Mouse (Mus musculus): ENCODE data around the gene Ktn1. TPM values are rescaled to one million over a fixed set of nuclear protein-coding genes. Genes with fewer than 3 reads are reported as not detected.

Gene Ktn1
- total and polyA plus RNA-seq, 2 experiments from 2014 or later: 55.3 to 79.9 TPM

- no peak for TF ChIP-seq CTCF (IDR thresholded peaks at IDR 0.05; ENCODE audit: low read depth)
- Histone ChIP-seq H3K4me3 (ENCODE audit: low read depth, low read length) (no peak overlapping the region), H3K9me3 (ENCODE audit: low read length) (no peaks in the 10 kb centered on the region), H3K27ac (ENCODE audit: low read depth, low read length) (no peak overlapping the region), H3K27me3 (ENCODE audit: insufficient read depth, low read length) (no peaks in the 10 kb centered on the region), H3K36me3 (ENCODE audit: insufficient read depth) (peaks cover 13% of the 10 kb centered on the region), H3K4me1 (ENCODE audit: insufficient read depth) (no peaks in the 10 kb centered on the region), H3K4me2 (ENCODE audit: low read depth) (no peak overlapping the region), H3K9ac (no peak overlapping the region)
- no peak for DNase-seq
- no peak for ATAC-seq
- WGBS: 24% methylated on average over 3 of the region's 3 CpGs
Observed at GRCm38 (mm10) chr14:47715771-47716170, 67.5 kb downstream of the Ktn1 start.

- Histone ChIP-seq H3K27me3 (ENCODE audit: insufficient read depth, low read length) (no peaks in the 10 kb centered on the region), H3K4me2 (ENCODE audit: low read depth) (no peak overlapping the region), H3K4me1 (ENCODE audit: insufficient read depth) (no peaks in the 10 kb centered on the region), H3K4me3 (ENCODE audit: low read depth, low read length) (no peak overlapping the region), H3K9ac (no peak overlapping the region), H3K9me3 (ENCODE audit: low read length) (no peaks in the 10 kb centered on the region), H3K36me3 (ENCODE audit: insufficient read depth) (peaks cover 8% of the 10 kb centered on the region), H3K27ac (ENCODE audit: low read depth, low read length) (no peak overlapping the region)
- TF ChIP-seq CTCF (IDR thresholded peaks at IDR 0.05; ENCODE audit: low read depth): no peak
- peak; percentile 34; the same call in 1 of the 2 replicates for ATAC-seq
- 50% methylated on average over 14 of the region's 14 CpGs for whole genome bisulfite sequencing
- DNase-seq: peak; percentile 29
Observed at GRCm38 (mm10) chr14:47717916-47718606, 69.8 kb downstream of the Ktn1 start.

- no peak for TF ChIP-seq CTCF (IDR thresholded peaks at IDR 0.05; ENCODE audit: low read depth)
- peaks cover 18% of the 10 kb centered on the region for H3K36me3 ChIP-seq (ENCODE audit: insufficient read depth)
- no peaks in the 10 kb centered on the region for H3K9me3 ChIP-seq (ENCODE audit: low read length)
- no peak overlapping the region for H3K9ac ChIP-seq
- H3K27me3 ChIP-seq (ENCODE audit: insufficient read depth, low read length): no peaks in the 10 kb centered on the region
- H3K4me3 ChIP-seq (ENCODE audit: low read depth, low read length): no peak overlapping the region
- H3K4me2 ChIP-seq (ENCODE audit: low read depth): no peak overlapping the region
- no peak overlapping the region for H3K27ac ChIP-seq (ENCODE audit: low read depth, low read length)
- ATAC-seq (no peak), DNase-seq (no peak)
- 90% methylated on average over 4 of the region's 4 CpGs for WGBS
- H3K4me1 ChIP-seq (ENCODE audit: insufficient read depth): no peaks in the 10 kb centered on the region
Observed at GRCm38 (mm10) chr14:47720023-47720422, 71.8 kb downstream of the Ktn1 start.

- H3K36me3 ChIP-seq (ENCODE audit: insufficient read depth): peaks cover 43% of the 10 kb centered on the region
- DNase-seq: no peak
- H3K4me2 ChIP-seq (ENCODE audit: low read depth): no peak overlapping the region
- no peaks in the 10 kb centered on the region for H3K4me1 ChIP-seq (ENCODE audit: insufficient read depth)
- H3K9ac ChIP-seq: no peak overlapping the region
- H3K9me3 ChIP-seq (ENCODE audit: low read length): no peaks in the 10 kb centered on the region
- no peak for ATAC-seq
- no peak for TF ChIP-seq CTCF (IDR thresholded peaks at IDR 0.05; ENCODE audit: low read depth)
- no peaks in the 10 kb centered on the region for H3K27me3 ChIP-seq (ENCODE audit: insufficient read depth, low read length)
- H3K4me3 ChIP-seq (ENCODE audit: low read depth, low read length): no peak overlapping the region
- no peak overlapping the region for H3K27ac ChIP-seq (ENCODE audit: low read depth, low read length)
Observed at GRCm38 (mm10) chr14:47723035-47723434, 74.8 kb downstream of the Ktn1 start.

- H3K4me2 ChIP-seq (ENCODE audit: low read depth): no peak overlapping the region
- 100% methylated on average over 1 of the region's 1 CpGs for WGBS
- ATAC-seq (no peak), DNase-seq (no peak)
- no peak overlapping the region for H3K27ac ChIP-seq (ENCODE audit: low read depth, low read length)
- H3K27me3 ChIP-seq (ENCODE audit: insufficient read depth, low read length): no peaks in the 10 kb centered on the region
- peaks cover 75% of the 10 kb centered on the region for H3K36me3 ChIP-seq (ENCODE audit: insufficient read depth)
- H3K9me3 ChIP-seq (ENCODE audit: low read length): no peaks in the 10 kb centered on the region
- no peaks in the 10 kb centered on the region for H3K4me1 ChIP-seq (ENCODE audit: insufficient read depth)
- no peak overlapping the region for H3K4me3 ChIP-seq (ENCODE audit: low read depth, low read length)
- no peak overlapping the region for H3K9ac ChIP-seq
- no peak for TF ChIP-seq CTCF (IDR thresholded peaks at IDR 0.05; ENCODE audit: low read depth)
Observed at GRCm38 (mm10) chr14:47728594-47728993, 80.3 kb downstream of the Ktn1 start.

- ATAC-seq (no peak), DNase-seq (no peak)
- Histone ChIP-seq H3K4me2 (ENCODE audit: low read depth) (no peak overlapping the region), H3K27ac (ENCODE audit: low read depth, low read length) (no peak overlapping the region), H3K9ac (no peak overlapping the region), H3K27me3 (ENCODE audit: insufficient read depth, low read length) (no peaks in the 10 kb centered on the region), H3K9me3 (ENCODE audit: low read length) (no peaks in the 10 kb centered on the region), H3K4me1 (ENCODE audit: insufficient read depth) (no peaks in the 10 kb centered on the region), H3K4me3 (ENCODE audit: low read depth, low read length) (no peak overlapping the region), H3K36me3 (ENCODE audit: insufficient read depth) (peaks cover 39% of the 10 kb centered on the region)
- 89% methylated on average over 12 of the region's 12 CpGs for WGBS
- no peak for TF ChIP-seq CTCF (IDR thresholded peaks at IDR 0.05; ENCODE audit: low read depth)
Observed at GRCm38 (mm10) chr14:47735354-47735753, 87.1 kb downstream of the Ktn1 start.

GRCm38 (mm10) chr14:47736471-47736870 is 88.2 kb downstream of the Ktn1 start:
- peaks cover 31% of the 10 kb centered on the region for H3K36me3 ChIP-seq (ENCODE audit: insufficient read depth)
- 53% methylated on average over 8 of the region's 8 CpGs for WGBS
- DNase-seq: no peak

More at GRCm38 (mm10) chr14:47736471-47736870, 88.2 kb downstream of the Ktn1 start:
- Histone ChIP-seq H3K9ac (no peak overlapping the region), H3K27me3 (ENCODE audit: insufficient read depth, low read length) (no peaks in the 10 kb centered on the region), H3K4me3 (ENCODE audit: low read depth, low read length) (no peak overlapping the region), H3K9me3 (ENCODE audit: low read length) (no peaks in the 10 kb centered on the region), H3K4me1 (ENCODE audit: insufficient read depth) (no peaks in the 10 kb centered on the region), H3K4me2 (ENCODE audit: low read depth) (no peak overlapping the region), H3K27ac (ENCODE audit: low read depth, low read length) (no peak overlapping the region)
- ATAC-seq: no peak
- no peak for TF ChIP-seq CTCF (IDR thresholded peaks at IDR 0.05; ENCODE audit: low read depth)

Data from forebrain, postnatal 0 days (tissue).